Mouse (Mus musculus) hindbrain, embryonic 15.5 days (tissue): Measurements from ENCODE around the gene Gstm6. TPM values are rescaled to one million over a fixed set of nuclear protein-coding genes. Genes with fewer than 3 reads are reported as not detected.

ENCODE experiments used
- polyA plus RNA-seq: library from polyadenylated mRNA; unstranded; fragments of >200 nt; fragmentation: Nextera tagmentation; extraction: Ambion mirVana; gene quantifications from 2 replicates; pipeline ENCODE4 v1.2.1, GENCODE M21; 2015

The Gstm6 gene
- polyA plus RNA-seq, 1 experiment from 2014 or later, result 8.9 TPM

Other genes starting within 250 kb of the Gstm6 start
- 110 and 112 TPM in 2 replicates for gene Ahcyl1, start 247.2 kb downstream of the Gstm6 start, polyA plus RNA-seq
- gene Csf1, start 183.3 kb downstream of the Gstm6 start, polyA plus RNA-seq, result 7.9 and 8.3 TPM in 2 replicates
- gene Eps8l3, start 66.5 kb downstream of the Gstm6 start, polyA plus RNA-seq, result 0.13 TPM in 1 of 2 replicates, not detected in the other
- gene Gstm5, start 47.9 kb downstream of the Gstm6 start, polyA plus RNA-seq, result 248 and 252 TPM in 2 replicates
- 48.0 and 52.9 TPM in 2 replicates for gene Gstm7, start 11.9 kb downstream of the Gstm6 start, polyA plus RNA-seq
- gene Gstm3, start 25.5 kb upstream of the Gstm6 start, polyA plus RNA-seq, result 0.12 TPM in 2 replicates
- gene Gstm2, start 42.7 kb upstream of the Gstm6 start, polyA plus RNA-seq, result 10.9 and 11.4 TPM in 2 replicates
- 122 and 136 TPM in 2 replicates for gene Gstm1, start 74.2 kb upstream of the Gstm6 start, polyA plus RNA-seq
- 18.2 and 18.6 TPM in 2 replicates for gene Gstm4, start 101.1 kb upstream of the Gstm6 start, polyA plus RNA-seq
- gene Ampd2, start 142.9 kb upstream of the Gstm6 start, polyA plus RNA-seq, result 57.9 and 66.2 TPM in 2 replicates
- gene Gnat2, start 149.0 kb upstream of the Gstm6 start, polyA plus RNA-seq, result 0.17 and 0.46 TPM in 2 replicates
- gene Gnai3, start 202.4 kb upstream of the Gstm6 start, polyA plus RNA-seq, result 120 and 122 TPM in 2 replicates
- 6.1 and 6.4 TPM in 2 replicates for gene Gpr61, start 211.1 kb upstream of the Gstm6 start, polyA plus RNA-seq
- gene Amigo1, start 242.6 kb upstream of the Gstm6 start, polyA plus RNA-seq, result 13.3 and 16.6 TPM in 2 replicates